Mouse (Mus musculus) left cerebral cortex, postnatal 36 days (tissue): ENCODE data around the gene Cel. TPM values are rescaled to one million over a fixed set of nuclear protein-coding genes. Genes with fewer than 3 reads are reported as not detected.
A peak's percentile ranks its signal among the peaks of the same experiment; 100 is the strongest.

Experiments
- DNase-seq, 2 experiments: peaks; one replicate each; pipeline ENCODE4 v3.0.0; 2021 to 2022; ENCODE audit warnings: low spot score in 2 of 2, mixed read lengths in 1 of 2
- intact Hi-C: fragments of 180-260 bp; cut with DNase I; formaldehyde crosslinking; loops from one replicate; pipeline ENCODE4 v1.15.1; 2025
- total RNA-seq, 2 experiments: library from RNA; stranded (reverse); gene quantifications; 2 replicates each; pipeline ENCODE4 v1.2.3; 2021

Gene Cel
- total RNA-seq, 2 experiments from 2014 or later, result not detected

- intact Hi-C loops, result no loop called here
- no peak for DNase-seq
Measured at GRCm38 (mm10) chr2:28539949-28540348, 23.3 kb downstream of the Cel start.

GRCm38 (mm10) chr2:28539206-28539605 is 24.0 kb downstream of the Cel start:
- peak; percentile 64 to 67 for DNase-seq
- intact Hi-C loops, result no loop called here

GRCm38 (mm10) chr2:28538817-28539128 is 24.4 kb downstream of the Cel start:
- DNase-seq, result no peak
- intact Hi-C loops, result no loop called here

- intact Hi-C loops, result no loop called here
- peak in 1 of 2 experiments; percentile 32 for DNase-seq
Measured at GRCm38 (mm10) chr2:28537995-28538816, 25.0 kb downstream of the Cel start.

GRCm38 (mm10) chr2:28537634-28537920 is 25.6 kb downstream of the Cel start:
- no peak for DNase-seq
- intact Hi-C loops, result no loop called here

- DNase-seq, result no peak
- intact Hi-C loops, result no loop called here
Measured at GRCm38 (mm10) chr2:28536766-28537633, 26.2 kb downstream of the Cel start.

- DNase-seq, result no peak
- intact Hi-C loops, result no loop called here
Measured at GRCm38 (mm10) chr2:28536166-28536565, 27.0 kb downstream of the Cel start.

GRCm38 (mm10) chr2:28535650-28536049 is 27.6 kb downstream of the Cel start:
- peak; percentile 57 to 59 for DNase-seq
- intact Hi-C loops, result no loop called here

GRCm38 (mm10) chr2:28535263-28535540 is 28.0 kb downstream of the Cel start:
- peak in 1 of 2 experiments; percentile 24 for DNase-seq
- intact Hi-C loops, result no loop called here

- intact Hi-C loops, result no loop called here
- peak; percentile 30 to 38 for DNase-seq
Measured at GRCm38 (mm10) chr2:28534436-28535262, 28.6 kb downstream of the Cel start.

- intact Hi-C loops, result loop anchor here (2.0 kb wide), 1 partner anchor 15 kb away; no protein-coding TSS in a partner anchor
Measured at GRCm38 (mm10) chr2:28533901-28534435, 29.2 kb downstream of the Cel start.

GRCm38 (mm10) chr2:28532938-28533771 is 30.0 kb downstream of the Cel start:
- intact Hi-C loops, result loop anchor here (2.0 kb wide), 1 partner anchor 14 kb away; no protein-coding TSS in a partner anchor
- DNase-seq, result peak; percentile 88 to 89

More at GRCm38 (mm10) chr2:28533901-28534435, 29.2 kb downstream of the Cel start:
- DNase-seq, result no peak

GRCm38 (mm10) chr2:28530311-28530710 is 32.9 kb downstream of the Cel start:
- DNase-seq, result no peak
- intact Hi-C loops, result no loop called here

GRCm38 (mm10) chr2:28529856-28530255 is 33.3 kb downstream of the Cel start:
- DNase-seq, result no peak
- intact Hi-C loops, result no loop called here

- intact Hi-C loops, result no loop called here
- DNase-seq, result no peak
Measured at GRCm38 (mm10) chr2:28528354-28528730, 34.9 kb downstream of the Cel start.

GRCm38 (mm10) chr2:28527436-28528353 is 35.5 kb downstream of the Cel start:
- no peak for DNase-seq
- intact Hi-C loops, result no loop called here

GRCm38 (mm10) chr2:28525943-28526876 is 37.0 kb downstream of the Cel start:
- DNase-seq, result no peak

More at GRCm38 (mm10) chr2:28525943-28526876, 37.0 kb downstream of the Cel start:
- intact Hi-C loops, result no loop called here
